Comparison of ENCODE assay signal across 22 mouse cellular contexts in genomic region chr7:36348195-36348594, GRCm38 (mm10).
DNase-seq lines count a peak whose midpoint lies in the region; ATAC-seq and TF ChIP-seq lines count a peak whose summit lies in the region.
"Had no signal": no experiment of that assay in that cellular context is flagged by ENCODE, and none has a peak within 500 bp of the region (broad histone marks: within the 10 kb centered on the region; RNA-seq: fewer than 3 reads in every experiment).

No protein-coding gene starts in this region.

- no peak overlapping the region for H3K27ac ChIP-seq in kidney, embryonic 15.5 days
- no peak overlapping the region for H3K27ac ChIP-seq in kidney, postnatal 0 days
- H3K27ac ChIP-seq in kidney, embryonic 14.5 days (ENCODE audit: low read depth, low read length), result no peak overlapping the region
- H3K27ac ChIP-seq: embryonic facial prominence, embryonic 10.5 days; embryonic facial prominence, embryonic 12.5 days; forebrain, embryonic 13.5 days; forebrain, embryonic 15.5 days had no signal

- ATAC-seq in kidney, embryonic 15.5 days (replicated peaks; ENCODE audit: low FRiP score), result no peak
- no peak for ATAC-seq in kidney, postnatal 0 days (replicated peaks; ENCODE audit: low FRiP score, low read depth)
- no peak for ATAC-seq in kidney, embryonic 14.5 days (ENCODE audit: low FRiP score, low TSS enrichment)
- ATAC-seq: activated CD4-positive, CD25-positive, alpha-beta regulatory T cell, adult 4 months; forebrain, embryonic 13.5 days; forebrain, embryonic 15.5 days; Patski had no signal

- H3K4me3 ChIP-seq in kidney, embryonic 15.5 days (replicated peaks), result no peak overlapping the region
- no peak overlapping the region for H3K4me3 ChIP-seq in kidney, postnatal 0 days (replicated peaks; ENCODE audit: low read depth, low read length)
- no peak overlapping the region for H3K4me3 ChIP-seq in kidney, embryonic 14.5 days (ENCODE audit: low read length)
- H3K4me3 ChIP-seq: embryonic facial prominence, embryonic 10.5 days; embryonic facial prominence, embryonic 12.5 days; forebrain, embryonic 13.5 days; forebrain, embryonic 15.5 days had no signal

- no peaks in the 10 kb centered on the region for H3K27me3 ChIP-seq in kidney, embryonic 15.5 days
- no peaks in the 10 kb centered on the region for H3K27me3 ChIP-seq in kidney, postnatal 0 days (ENCODE audit: insufficient read depth, low read length)
- no peaks in the 10 kb centered on the region for H3K27me3 ChIP-seq in kidney, embryonic 14.5 days (ENCODE audit: control insufficient read depth, insufficient read depth, low read length)
- H3K27me3 ChIP-seq: embryonic facial prominence, embryonic 12.5 days; forebrain, embryonic 13.5 days; forebrain, embryonic 15.5 days; Patski had no signal

- no peaks in the 10 kb centered on the region for H3K36me3 ChIP-seq in kidney, embryonic 15.5 days
- no peaks in the 10 kb centered on the region for H3K36me3 ChIP-seq in kidney, postnatal 0 days (ENCODE audit: insufficient read depth, low read length)
- no peaks in the 10 kb centered on the region for H3K36me3 ChIP-seq in kidney, embryonic 14.5 days (ENCODE audit: control insufficient read depth, insufficient read depth, low read length)
- H3K36me3 ChIP-seq: embryonic facial prominence, embryonic 10.5 days; embryonic facial prominence, embryonic 12.5 days; forebrain, embryonic 15.5 days; G1E had no signal

- 0 out of 2 replicates have a peak overlapping the region, but pooled peaks have one; percentile 9 for H3K4me2 ChIP-seq in kidney, embryonic 15.5 days
- H3K4me2 ChIP-seq in kidney, postnatal 0 days (ENCODE audit: low read length), result peak overlapping the region; percentile 15; the same call in 1 of the 2 replicates
- H3K4me2 ChIP-seq in kidney, embryonic 14.5 days (replicated peaks; ENCODE audit: low read depth, low read length), result no peak overlapping the region
- H3K4me2 ChIP-seq: embryonic facial prominence, embryonic 12.5 days; forebrain, embryonic 13.5 days; forebrain, embryonic 15.5 days had no signal

- no peak for TF ChIP-seq CTCF in kidney, postnatal 0 days (IDR thresholded peaks at IDR 0.05; ENCODE audit: low read depth)

- H3K9me3 ChIP-seq in kidney, embryonic 15.5 days (replicated peaks), result no peaks in the 10 kb centered on the region
- no peaks in the 10 kb centered on the region for H3K9me3 ChIP-seq in kidney, postnatal 0 days (replicated peaks; ENCODE audit: low read length)
- H3K9me3 ChIP-seq in kidney, embryonic 14.5 days (ENCODE audit: control insufficient read depth, low read length), result no peaks in the 10 kb centered on the region
- H3K9me3 ChIP-seq: embryonic facial prominence, embryonic 10.5 days; embryonic facial prominence, embryonic 12.5 days; forebrain, embryonic 13.5 days; forebrain, embryonic 15.5 days had no signal

- DNase-seq in kidney, adult 8-10 months, result peak; percentile 1 to 8
- DNase-seq in kidney, postnatal 14 days, result no peak
- DNase-seq in kidney, postnatal 25 days, result no peak
- peak; percentile 74 for DNase-seq in kidney, postnatal 0 days (ENCODE audit: low spot score)
- DNase-seq in left cerebral cortex, adult 11 months (ENCODE audit: low spot score), result no peak
- DNase-seq: adrenal gland, adult 8-10 months; adrenal gland, postnatal 14 days; adrenal gland, postnatal 36 days; cerebellum, adult 11-12 months; cerebellum, adult 2 months; cerebellum, adult 9-10 months; cerebellum, postnatal 10 days; cerebellum, postnatal 25 days had no signal

- no peak overlapping the region for H3K9ac ChIP-seq in kidney, embryonic 15.5 days
- H3K9ac ChIP-seq in kidney, postnatal 0 days (ENCODE audit: low read depth, low read length), result no peak overlapping the region
- H3K9ac ChIP-seq in kidney, embryonic 14.5 days (ENCODE audit: low read depth, low read length), result no peak overlapping the region
- H3K9ac ChIP-seq: embryonic facial prominence, embryonic 12.5 days; forebrain, embryonic 13.5 days; forebrain, embryonic 15.5 days had no signal

- WGBS in kidney, embryonic 15.5 days, result 24% methylated on average over 8 of the region's 8 CpGs
- WGBS in kidney, postnatal 0 days, result 14% methylated on average over 8 of the region's 8 CpGs
- WGBS in kidney, embryonic 14.5 days, result 29% methylated on average over 8 of the region's 8 CpGs

- H3K4me1 ChIP-seq in kidney, embryonic 15.5 days, result peaks cover 16% of the 10 kb centered on the region
- H3K4me1 ChIP-seq in kidney, postnatal 0 days (replicated peaks; ENCODE audit: insufficient read depth, low read length), result peaks cover 6% of the 10 kb centered on the region; the same call in 1 of the 2 replicates
- H3K4me1 ChIP-seq in kidney, embryonic 14.5 days (ENCODE audit: control insufficient read depth, insufficient read depth, low read length), result no peaks in the 10 kb centered on the region

Comparison
In these comparisons a context has a peak if more than half of its experiments do, and no peak if none do; other contexts are left out.
1. DNase-seq: peak in kidney, adult 8-10 months (2 of 2) and kidney, postnatal 0 days (single experiment); none in kidney, postnatal 14 days (single experiment), kidney, postnatal 25 days (0 of 2) and left cerebral cortex, adult 11 months (single experiment).